Mouse (Mus musculus) hematopoietic multipotent progenitor cell, adult 10-12 weeks (in vitro differentiated cells): ENCODE measurements around the gene Patz1. TPM values are rescaled to one million over a fixed set of nuclear protein-coding genes. Genes with fewer than 3 reads are reported as not detected.

ENCODE experiments used
- polyA plus RNA-seq: library from polyadenylated mRNA; stranded (reverse); fragments of >175 nt; gene quantifications from 2 replicates; pipeline ENCODE4 v1.2.3, GENCODE M21; 2012; ENCODE audit warnings: low replicate concordance

Patz1 gene
- polyA plus RNA-seq: 64.4 and 107 TPM in 2 replicates

DNA sequence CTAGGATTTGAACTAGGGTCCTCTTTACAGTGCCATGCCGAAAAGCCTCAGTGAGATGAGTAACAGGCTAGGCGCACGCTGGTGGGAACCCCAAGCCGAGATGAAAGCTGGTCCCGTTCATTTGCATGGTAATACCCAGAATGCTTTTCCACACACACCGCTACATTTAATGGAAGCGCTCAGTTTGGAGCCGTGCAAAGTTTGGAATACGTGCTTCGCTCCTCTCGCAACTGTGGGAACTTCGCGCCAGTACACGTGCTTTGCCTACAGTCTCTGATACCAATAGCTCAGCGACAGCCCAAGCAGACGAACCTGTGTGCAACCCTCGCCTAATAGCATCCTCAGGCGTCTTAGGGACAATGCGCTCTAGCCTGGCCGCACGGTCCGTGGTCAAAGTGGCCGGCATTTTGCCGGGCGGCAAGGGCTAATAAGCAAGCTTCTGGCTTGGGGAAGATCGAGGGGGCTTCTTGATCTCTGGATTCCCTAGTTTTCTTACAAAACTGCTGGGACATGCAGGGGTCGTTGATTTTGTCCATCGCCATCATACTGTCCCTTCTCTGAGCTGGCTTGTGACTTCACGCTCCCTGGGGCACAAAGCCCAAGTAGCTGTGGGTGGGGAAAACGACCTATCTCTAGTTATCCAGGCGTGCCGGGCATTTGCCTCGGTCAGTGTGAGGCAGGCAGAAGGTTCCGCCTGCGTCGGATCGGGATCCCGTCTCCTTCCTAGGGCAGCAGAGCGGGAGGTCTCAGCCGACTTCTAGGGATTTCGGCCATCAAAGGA lies at the start of gene Patz1:
Patz1 (plus strand) TSS at position 354 of the 781 bp plus-strand sequence.

GRCm38 (mm10) chr11:3266079-3266685 lies 22.5 kb upstream of the Patz1 start, which contains the start of gene Drg1:
Gene Drg1, minus strand, starts transcription at chr11:3266415.

GRCm38 (mm10) chr11:3329891-3330451 lies 41.3 kb downstream of the Patz1 start, which contains the start of gene Pik3ip1:
Gene Pik3ip1, plus strand, starts transcription at chr11:3330401.

Other genes with a start within 250 kb of the Patz1 start
- 61.0 and 81.5 TPM in 2 replicates for gene Sfi1, start 95.4 kb upstream of the Patz1 start, polyA plus RNA-seq
- 37.1 and 74.2 TPM in 2 replicates for gene Eif4enif1, start 86.5 kb upstream of the Patz1 start, polyA plus RNA-seq
- 30.6 and 47.2 TPM in 2 replicates for gene Drg1, start 22.5 kb upstream of the Patz1 start, polyA plus RNA-seq
- 83.6 and 159 TPM in 2 replicates for gene Pik3ip1, start 41.5 kb downstream of the Patz1 start, polyA plus RNA-seq
- 41.2 and 43.4 TPM in 2 replicates for gene Limk2, start 120.3 kb downstream of the Patz1 start, polyA plus RNA-seq
- gene Rnf185, start 163.5 kb downstream of the Patz1 start, polyA plus RNA-seq: 3.0 and 3.5 TPM in 2 replicates
- gene Pla2g3, start 199.4 kb downstream of the Patz1 start, polyA plus RNA-seq: 0.18 and 0.57 TPM in 2 replicates
- gene Inpp5j, start 215.9 kb downstream of the Patz1 start, polyA plus RNA-seq: 0.30 and 1.5 TPM in 2 replicates
- 21.2 and 57.7 TPM in 2 replicates for gene Selenom, start 225.8 kb downstream of the Patz1 start, polyA plus RNA-seq